Mouse (Mus musculus) kidney, postnatal 25 days (tissue): ENCODE measurements around the gene Lamp2.
"Not testable (repeated sequence)": the region's sequence is repeated elsewhere in the genome, so short reads cannot be mapped to it uniquely, and the experiment has no call there.

Experiments used
- DNase-seq, 2 experiments: peaks; one replicate each; pipeline ENCODE4 v3.0.0; 2021; ENCODE audit warnings: mixed read lengths in 2 of 2

Gene Lamp2

DNA sequence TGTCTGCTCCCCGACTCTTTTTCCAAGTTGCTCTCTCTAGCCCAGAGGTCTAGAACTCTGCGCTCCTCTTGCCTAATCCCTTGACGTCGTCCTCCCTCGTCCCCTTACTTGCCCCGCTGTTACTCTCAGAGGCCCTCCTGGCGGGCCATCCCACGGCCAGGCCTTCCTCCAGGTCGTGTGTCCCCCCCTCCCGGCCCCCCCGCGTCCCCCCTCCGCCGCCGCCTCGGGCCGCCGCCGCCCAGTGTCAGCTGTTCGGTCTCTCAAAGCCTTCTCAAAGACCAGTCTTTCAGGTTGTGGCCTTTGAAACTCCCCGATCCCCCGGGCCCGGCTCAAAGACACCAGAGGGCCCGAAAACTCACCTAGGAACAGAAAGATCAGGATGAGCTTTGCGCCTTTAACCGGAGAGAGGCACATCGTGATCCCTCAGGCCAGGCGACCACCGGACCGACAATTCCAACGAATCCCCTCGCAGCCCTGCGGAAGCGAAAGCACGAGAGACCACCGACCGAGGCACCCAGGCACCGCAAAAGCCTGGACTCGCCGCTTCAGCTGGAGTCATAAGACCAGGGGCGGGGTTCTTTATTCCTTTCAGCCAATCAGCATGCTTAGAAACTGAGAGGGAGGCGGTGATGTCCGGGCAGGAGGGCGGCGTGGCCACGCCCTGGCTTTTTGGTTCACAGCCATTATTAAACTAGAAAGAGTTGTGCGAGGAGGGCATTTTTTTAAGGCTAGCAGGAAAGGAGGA, at the start of gene Lamp2:
Gene Lamp2 (minus strand): TSS at position 565 of the 745 bp plus-strand sequence.
- DNase-seq = peak; percentile 88 to 92

DNA sequence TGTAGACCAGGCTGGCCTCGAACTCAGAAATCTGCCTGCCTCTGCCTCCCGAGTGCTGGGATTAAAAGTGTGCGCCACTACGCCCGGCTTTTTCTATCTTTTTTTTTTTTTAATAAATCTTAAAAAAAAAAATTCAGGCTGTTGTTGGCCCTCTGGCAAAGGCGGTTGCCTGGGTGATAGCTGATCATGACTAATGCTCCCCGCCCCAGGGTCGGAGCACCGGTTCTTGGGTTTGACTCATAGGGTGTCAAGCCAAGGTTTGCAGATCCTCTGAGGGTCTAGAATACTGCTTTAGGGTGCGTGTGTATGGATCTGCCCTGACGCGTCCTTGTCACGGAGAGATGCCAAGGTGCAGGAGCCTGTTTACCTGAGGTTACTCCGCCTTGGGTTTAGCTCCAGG, 48.6 kb upstream of the Lamp2 start:
- DNase-seq = no peak

GRCm38 (mm10) chrX:38502182-38502581, 45.9 kb upstream of the Lamp2 start:
- not testable (repeated sequence) for DNase-seq

GRCm38 (mm10) chrX:38485464-38485863, 29.2 kb upstream of the Lamp2 start:
- peak; percentile 2 to 33 for DNase-seq

- DNase-seq = no peak
These were observed 22.3 kb upstream of the Lamp2 start for GRCm38 (mm10) chrX:38478583-38478982.

- DNase-seq = peak; percentile 82 to 92
These were observed 17.5 kb upstream of the Lamp2 start for GRCm38 (mm10) chrX:38473537-38474299.

DNA sequence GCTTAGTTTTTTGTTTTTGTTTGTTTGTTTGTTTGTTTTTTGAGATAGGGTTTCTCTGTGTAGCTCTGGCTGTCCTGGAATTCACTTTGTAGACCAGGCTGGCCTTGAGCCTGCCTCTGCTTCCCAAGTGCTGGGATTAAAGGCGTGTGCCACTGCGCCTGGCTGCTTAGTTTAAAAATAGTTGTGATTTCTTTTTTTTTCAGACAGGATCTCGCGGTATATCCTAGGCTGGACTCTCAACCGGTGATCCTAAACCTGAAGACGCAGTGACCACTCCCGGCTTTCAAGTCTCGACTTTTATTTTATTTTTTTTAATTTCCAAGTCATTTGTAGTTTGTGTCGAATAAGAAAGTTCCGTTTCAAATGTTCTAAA, 16.9 kb upstream of the Lamp2 start:
- peak; percentile 9 to 42 for DNase-seq

- no peak for DNase-seq
These were observed 10.0 kb upstream of the Lamp2 start for GRCm38 (mm10) chrX:38466236-38466635.

- DNase-seq = no peak
These were observed 6.9 kb upstream of the Lamp2 start for GRCm38 (mm10) chrX:38463160-38463559.

GRCm38 (mm10) chrX:38462101-38462500, 5.8 kb upstream of the Lamp2 start:
- DNase-seq = no peak

DNA sequence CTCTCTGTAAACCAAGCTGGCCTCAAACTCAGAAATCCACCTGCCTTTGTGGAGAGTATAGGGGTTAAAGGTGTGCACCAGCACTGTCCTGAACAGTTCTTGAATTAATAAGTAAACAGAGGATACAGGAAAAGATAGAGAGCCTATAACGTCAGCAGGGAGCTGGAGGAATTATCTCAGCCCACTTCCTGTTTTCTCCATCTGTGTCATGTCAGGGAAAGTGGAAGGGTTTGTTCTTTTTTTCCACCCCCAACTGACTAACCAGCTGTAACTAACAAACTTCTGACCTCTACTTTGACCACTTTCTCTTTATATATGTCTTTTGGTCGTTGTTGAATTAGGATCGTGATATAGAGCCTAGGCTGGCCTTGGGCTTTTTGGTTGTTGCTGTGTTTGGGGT, 4.6 kb upstream of the Lamp2 start:
- no peak for DNase-seq

- peak in 1 of 2 experiments; percentile 5 for DNase-seq
These were observed 2.8 kb upstream of the Lamp2 start for GRCm38 (mm10) chrX:38459076-38459475.

- DNase-seq = no peak
These were observed 367 bp upstream of the Lamp2 start for GRCm38 (mm10) chrX:38456635-38457006.

GRCm38 (mm10) chrX:38455474-38455873, 780 bp downstream of the Lamp2 start:
- no peak for DNase-seq

DNA sequence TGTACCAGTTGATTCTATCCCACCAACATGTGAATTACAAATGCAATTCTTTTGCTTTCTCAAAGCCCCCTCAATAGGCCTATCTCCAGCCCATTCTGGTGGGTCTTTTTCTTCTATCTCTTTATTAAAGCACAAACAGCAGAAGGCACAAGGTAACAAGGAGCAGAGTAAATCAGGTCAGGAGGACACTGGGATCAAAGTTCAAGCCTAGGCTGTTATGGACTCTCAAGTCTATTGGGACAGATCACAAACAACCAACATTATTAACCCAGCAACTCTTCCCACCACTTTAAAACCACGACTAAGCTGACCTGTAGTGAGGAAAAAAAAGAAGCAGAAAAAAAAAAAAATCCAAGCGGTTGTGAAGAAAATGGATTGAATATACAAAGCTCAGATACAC, 1.4 kb downstream of the Lamp2 start:
- peak in 1 of 2 experiments; percentile 8 for DNase-seq

DNA sequence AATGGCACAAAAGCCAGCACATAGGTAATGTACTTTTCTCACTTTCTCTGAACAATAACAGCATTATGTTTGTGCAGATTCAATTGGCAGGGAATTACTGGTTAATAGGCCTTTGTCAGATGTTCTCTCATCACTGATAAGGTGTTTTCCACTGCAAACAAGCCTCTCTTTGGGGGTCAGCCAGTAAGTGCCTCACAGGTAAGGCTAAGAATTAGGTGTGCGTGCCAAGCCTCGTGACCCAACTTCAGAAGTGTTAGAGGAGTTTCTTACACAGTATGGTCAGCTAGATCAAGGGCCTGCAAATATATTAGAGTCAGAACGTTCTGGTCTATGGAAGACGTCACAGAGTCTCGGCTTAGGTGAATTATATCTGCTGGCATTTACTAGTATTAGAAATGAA, 2.3 kb downstream of the Lamp2 start:
- no peak for DNase-seq

- peak in 1 of 2 experiments; percentile 43 for DNase-seq
These were observed 5.8 kb downstream of the Lamp2 start for GRCm38 (mm10) chrX:38450476-38450875.

DNA sequence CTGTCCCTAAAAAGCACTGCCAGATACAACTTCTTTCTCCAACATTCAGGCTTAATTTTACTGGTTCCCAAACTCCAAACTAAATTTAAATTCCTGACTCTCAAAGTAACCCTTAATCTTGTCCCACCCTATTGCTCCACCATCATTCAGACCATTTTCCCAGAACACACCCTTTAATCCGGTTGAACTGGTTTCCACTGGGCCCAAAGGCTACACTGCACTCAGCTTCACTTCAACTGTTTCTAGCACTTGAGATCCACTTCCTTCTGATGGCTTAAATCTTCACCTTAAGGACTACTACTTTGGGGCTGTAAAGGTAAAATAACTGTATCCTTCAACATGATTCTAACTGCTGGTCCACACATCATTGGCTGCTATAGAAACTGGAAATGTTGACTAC, 10.5 kb downstream of the Lamp2 start:
- no peak for DNase-seq

DNA sequence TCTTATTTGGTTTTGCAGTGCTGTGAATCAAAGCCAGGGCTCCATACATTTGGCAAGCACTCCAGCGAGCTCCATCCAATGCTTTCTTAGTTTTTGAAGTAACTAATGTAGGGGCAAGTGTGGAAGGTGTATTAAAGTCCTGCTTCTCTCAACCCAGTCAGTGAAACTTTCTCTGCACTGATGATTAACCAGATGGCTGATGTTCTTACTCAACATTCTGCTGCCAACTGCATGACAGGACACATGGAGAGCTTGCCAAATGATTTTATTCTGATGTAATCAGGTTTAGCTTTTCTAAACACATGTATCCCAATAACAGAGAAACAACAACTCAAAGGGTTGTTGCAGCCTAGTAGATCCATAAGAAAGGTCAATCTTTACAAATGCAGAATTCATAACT, 13.8 kb downstream of the Lamp2 start:
- peak in 1 of 2 experiments; percentile 16 for DNase-seq

GRCm38 (mm10) chrX:38439629-38440028, 16.6 kb downstream of the Lamp2 start:
- no peak for DNase-seq

- DNase-seq = peak; percentile 81 to 83
These were observed 18.0 kb downstream of the Lamp2 start for GRCm38 (mm10) chrX:38438147-38438791.

GRCm38 (mm10) chrX:38429455-38429854, 26.8 kb downstream of the Lamp2 start:
- DNase-seq = no peak

GRCm38 (mm10) chrX:38428818-38429440, 27.3 kb downstream of the Lamp2 start:
- DNase-seq = no peak
